Mouse (Mus musculus): ENCODE results near the gene Rad51.

The Rad51 gene

DNA sequence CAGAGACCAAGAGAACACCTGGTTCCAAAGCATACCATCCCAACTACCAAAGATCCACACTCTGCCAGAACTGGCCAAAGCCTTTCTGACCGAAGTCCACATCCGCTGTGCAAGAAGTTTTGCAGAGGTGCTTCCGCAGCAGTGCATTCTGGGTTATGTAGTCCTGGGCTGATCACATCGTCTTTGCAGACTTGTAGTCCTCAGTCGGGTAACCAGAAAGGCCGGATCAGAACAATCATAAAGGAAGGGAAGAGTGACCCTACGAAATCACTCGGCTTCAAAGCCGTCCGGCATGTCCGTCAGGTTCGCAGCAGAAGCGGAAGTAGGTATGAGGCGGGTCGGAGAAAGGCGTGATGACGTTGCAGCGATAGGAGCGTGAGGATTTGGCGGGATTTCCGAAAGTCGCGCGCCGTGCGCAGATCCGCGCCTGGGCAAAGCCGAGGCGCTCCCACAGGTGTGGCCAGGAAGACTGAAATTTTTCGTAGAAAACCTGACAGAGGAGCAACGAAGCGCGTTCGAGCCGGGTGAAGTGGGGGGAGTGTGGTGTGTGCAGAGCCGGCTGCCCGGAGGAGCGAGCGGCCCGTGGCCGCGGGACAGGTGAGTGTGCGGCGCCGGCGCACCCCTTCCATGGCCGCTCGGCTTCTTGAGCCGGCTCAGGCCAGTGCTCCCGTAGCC is at the start of gene Rad51:
Gene Rad51 (plus strand): TSS at position 356 of the 675 bp plus-strand sequence.
- DNase-seq (ENCODE audit: low read depth) = peak; percentile 92

DNA sequence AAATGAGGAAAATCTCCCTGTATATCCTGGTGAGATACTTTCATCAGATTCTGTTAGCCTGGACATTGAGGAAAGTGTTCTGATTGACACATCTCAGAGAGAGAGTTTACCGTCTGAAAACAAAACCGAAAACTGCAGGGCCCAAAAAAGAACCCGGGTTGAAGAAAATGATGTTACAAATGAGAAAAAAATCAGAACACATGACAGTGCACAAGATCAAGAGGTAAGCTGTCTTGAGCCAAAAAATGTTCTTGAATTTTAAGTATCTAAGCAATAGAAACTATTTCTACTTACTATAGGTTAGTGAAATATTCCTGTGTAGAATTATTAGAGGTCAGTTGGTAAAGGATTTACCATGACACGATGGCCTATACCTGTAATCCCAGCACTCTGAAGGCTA is 40.2 kb upstream of the Rad51 start:
- DNase-seq (ENCODE audit: low read depth) = no peak

DNA sequence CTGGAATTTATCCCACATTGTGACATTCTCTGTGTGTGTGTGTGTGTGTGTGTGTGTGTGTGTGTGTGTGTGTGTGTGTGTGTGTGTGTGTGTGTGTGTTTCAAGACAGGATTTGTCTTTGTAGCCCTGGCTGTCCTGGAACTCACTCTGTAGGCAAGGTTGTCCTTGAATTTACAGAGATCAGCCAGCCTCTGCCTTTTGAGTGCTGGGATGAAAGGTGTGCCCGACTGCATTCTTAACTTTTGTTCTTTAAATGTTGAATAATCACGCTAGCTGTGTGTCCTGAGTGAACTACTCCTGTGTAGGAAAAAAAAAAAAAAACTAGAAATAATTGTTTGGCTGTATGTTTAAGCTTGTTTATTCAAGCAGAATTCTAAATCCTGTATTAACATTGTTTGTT is 26.4 kb upstream of the Rad51 start:
- DNase-seq (ENCODE audit: low read depth) = no peak

DNA sequence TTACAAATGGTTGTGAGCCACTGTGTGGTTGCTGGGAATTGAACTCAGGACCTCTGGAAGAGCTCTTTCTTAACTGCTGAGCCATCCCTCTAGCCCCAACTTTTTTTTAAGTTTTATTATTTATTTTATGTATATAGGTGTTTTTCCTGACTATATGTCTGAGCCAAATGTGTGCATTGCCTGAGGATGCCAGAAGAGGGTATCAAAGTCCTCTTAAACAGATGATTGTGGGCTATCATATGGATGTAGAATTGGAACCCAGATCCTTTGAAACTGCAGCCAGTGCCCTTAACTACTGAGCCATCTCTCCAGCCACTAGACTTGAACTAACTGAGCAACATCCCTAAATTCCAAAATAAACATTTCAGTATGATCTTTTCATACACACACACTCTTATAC is 11.0 kb upstream of the Rad51 start:
- no peak for DNase-seq (ENCODE audit: low read depth)

DNA sequence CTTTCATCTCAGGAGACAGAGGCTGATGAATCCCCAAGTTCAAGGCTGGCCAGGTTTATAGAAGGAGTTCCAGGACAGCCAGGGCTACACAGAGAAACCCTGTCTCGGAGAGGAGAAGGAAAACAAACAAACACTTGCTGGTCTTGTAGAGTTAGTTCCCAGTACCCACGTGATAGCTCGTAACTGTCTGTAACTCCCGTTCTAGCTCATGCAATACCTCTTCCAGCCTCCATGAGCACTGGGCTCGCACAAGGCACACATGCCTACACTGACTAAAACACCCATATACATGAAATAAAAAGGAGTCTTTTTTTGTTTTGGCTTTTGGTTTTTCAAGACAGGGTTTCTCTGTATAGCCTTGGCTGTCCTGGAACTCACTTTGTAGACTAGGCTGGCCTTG is 6.0 kb upstream of the Rad51 start:
- no peak for DNase-seq (ENCODE audit: low read depth)

DNA sequence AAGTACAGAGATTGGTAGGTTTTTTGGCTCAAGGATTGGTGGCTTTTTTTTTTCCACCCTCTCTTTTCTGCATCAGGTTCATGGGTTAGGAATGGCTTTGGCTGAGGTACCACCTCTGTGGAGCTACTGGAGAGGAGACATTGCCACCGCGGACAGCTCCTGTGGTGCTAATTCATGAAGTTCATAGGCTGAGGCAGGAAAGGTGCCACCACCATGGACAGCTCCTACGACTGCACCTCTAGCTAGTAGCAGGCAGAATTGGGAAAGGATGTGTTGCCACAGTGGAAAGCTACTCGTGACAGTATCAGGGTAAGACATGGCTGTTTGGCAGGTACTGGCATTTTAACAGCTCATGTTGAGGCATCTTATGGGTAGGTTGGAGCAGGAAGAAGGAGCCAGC is 4.0 kb upstream of the Rad51 start:
- peak; percentile 72 for DNase-seq (ENCODE audit: low read depth)

DNA sequence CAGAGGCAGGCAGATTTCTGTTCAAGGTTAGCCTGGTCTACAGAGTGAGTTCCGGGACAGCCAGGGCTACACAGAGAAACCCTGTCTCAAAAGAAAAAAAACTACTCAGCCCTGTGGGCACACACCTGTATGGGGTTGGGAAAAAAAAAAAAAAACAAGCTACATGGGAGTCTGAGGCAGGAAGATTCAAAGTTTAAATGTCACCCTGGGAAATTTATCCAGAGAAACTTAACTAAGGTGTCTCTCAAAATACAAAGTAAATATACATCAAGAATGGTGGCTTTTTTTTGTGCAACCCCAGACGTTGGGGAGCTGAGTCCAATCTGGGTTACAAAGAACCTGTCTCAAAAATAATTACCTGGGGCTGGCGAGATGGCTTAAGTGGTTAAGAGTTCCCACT is 1.5 kb upstream of the Rad51 start:
- no peak for DNase-seq (ENCODE audit: low read depth)

DNA sequence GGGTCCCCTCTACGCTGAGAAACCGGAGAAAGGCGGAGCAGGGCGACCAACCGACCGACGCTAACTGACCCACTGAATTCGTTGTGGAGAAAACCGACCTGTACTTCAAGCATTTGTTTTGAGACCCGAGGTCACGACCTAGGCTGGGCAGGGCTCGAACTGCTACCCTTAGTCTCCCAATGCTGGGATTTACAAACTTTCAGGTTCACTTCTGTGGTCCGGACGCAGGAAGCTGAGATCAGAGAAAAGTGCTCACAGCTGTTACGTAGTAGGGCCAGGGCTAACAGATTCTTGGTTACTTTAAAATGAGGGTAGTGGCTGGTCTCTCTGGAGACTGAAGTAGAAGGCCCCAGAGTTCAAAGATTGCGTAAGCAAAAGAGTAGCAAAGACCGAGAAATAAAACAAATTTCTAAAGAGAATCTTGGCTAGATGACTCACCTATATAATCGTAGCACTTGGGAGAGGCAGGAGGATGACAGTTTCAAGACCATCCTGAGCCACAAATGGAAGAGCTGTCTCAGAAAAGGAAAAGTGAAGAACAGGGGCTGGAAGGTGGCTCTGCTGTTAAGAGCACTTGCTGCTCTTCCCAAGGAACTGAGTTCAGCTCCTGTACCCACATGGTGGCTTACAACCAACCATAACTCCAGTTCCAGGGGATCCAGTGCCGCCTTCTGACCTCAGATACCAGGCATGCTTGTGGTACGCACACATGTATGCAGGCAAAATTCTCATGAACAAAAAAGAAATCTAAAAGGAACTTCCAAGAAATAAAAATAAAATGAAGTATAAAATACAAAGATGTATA is 730 bp downstream of the Rad51 start:
- DNase-seq (ENCODE audit: low read depth) = peak; percentile 33

DNA sequence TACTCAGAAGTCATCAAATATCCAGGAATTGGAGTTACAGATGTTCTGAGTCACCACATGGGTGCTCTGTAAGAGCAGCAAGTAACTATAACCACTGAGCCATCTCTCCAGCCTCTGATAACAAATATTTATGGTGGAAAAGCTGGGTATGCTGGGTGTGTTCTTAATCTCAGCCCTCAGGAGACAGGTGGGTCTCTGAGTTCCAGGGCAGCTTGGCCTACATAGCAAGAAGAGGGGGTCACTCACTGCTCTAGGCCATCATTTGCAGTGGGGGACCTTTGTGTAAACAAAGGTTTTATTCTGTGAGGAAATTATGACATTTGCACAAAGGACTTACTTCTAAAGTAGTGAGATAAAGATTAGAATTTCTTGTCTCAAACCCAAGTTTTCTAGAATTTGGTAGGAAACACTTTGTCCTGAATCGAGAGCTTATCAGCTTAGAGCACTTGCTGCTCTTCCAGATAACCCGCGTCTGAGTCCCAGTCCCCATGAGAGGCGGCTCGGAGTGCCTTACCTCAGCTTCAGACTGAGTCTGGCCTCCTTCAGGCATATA is 23.8 kb downstream of the Rad51 start:
- peak; percentile 81 for DNase-seq (ENCODE audit: low read depth)

DNA sequence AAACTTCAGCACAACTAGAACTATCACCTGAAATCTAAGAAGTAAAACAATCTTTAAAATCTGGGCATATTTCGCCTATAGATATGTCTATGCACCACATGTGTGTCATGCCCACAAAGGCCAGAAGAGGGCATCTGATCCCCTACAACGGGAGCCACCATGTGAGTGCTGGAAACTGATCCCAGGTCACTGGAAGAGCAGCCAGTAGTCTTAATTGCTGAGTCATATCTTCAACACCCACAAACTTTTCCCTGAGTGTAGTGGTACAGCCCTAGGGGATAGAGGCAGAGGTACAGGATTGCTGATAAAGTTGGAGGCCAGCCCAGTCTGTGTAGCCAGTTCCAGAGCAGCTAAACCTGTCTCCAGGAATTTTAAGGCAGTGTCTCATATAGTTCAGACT is 32.6 kb downstream of the Rad51 start:
- no peak for DNase-seq (ENCODE audit: low read depth)

DNA sequence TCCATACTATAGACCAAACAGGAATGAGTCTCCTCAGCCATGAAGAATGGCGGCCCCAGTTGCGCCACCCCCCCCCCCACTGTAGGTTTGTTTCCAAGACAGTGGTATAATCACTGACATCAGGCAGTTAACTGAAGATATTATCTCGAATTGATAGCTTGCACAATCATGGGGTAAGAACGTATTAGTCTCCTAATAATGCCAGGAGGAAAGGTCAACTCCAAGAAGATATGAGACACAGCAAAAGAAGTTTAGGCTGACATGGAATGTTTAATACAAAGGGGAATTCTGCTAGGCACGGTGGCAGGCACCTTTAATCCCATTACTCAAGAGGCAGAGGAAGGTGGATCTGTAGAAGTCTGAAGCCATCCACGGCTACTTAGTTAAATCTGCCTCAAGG is 33.8 kb downstream of the Rad51 start:
- no peak for DNase-seq (ENCODE audit: low read depth)

DNA sequence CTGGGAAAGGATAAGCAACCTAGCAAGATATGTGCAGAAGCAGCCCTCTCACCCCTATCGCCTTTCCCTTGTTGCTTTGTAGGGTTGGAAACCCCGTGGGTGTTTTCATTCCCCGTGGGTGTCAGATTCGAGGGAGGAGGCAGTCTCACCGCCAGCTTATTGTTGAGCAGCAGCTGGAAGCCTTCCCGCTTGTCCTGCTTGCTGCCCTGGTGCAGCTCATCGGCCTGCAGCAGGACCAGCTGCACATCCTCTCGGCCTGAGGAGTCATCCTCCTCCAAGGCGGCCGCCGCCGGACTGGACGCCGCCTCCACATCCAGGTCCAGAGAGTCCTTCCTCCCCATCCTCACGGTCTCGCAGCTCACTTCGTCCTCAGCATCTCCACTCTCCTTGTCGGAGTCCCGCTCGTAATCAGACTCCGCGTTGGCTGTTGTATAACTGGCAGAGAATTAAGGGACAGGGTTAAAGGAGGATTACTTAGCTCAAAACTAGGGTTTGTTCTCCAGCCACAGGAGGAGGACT is 34.6 kb downstream of the Rad51 start:
- no peak for DNase-seq (ENCODE audit: low read depth)

DNA sequence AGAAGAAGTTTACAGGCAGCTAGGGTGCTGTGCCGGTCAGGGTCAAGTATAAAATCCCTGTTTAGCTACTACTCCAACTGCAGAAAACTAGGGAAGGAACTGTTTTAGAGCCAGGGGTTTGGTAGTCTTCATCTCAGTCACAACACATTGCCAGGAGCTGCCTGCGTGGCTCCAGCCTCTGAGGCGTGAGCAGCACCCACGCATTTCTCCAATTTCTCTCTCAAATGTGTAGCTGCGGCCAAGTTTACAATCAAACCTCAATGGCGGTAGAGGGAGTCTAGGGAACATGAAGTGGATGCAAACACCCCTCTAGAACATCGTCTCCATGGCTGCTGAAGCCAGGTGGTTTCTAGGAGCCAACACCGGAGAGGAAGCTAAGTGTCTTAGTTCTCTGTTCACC is 35.2 kb downstream of the Rad51 start:
- DNase-seq (ENCODE audit: low read depth) = no peak

DNA sequence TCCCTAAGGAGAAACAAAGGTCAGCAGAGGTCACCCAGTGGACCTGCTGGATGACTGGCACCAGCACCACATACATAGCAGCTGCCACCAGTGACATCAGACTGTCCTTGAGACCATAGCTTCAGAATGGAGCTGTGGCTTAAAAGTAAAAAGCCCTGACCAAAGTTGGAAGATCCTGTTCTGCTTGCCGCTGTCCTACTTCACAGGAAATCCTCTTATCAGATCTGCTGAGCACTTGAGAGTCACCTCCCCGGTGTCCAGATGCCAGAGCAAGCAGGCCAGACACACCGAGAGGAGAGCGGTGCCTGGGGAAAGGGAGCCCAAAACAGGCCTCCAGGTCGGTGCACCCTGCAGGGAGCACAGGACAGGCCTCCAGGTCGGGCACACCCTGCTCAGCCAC is 39.7 kb downstream of the Rad51 start:
- no peak for DNase-seq (ENCODE audit: low read depth)

DNA sequence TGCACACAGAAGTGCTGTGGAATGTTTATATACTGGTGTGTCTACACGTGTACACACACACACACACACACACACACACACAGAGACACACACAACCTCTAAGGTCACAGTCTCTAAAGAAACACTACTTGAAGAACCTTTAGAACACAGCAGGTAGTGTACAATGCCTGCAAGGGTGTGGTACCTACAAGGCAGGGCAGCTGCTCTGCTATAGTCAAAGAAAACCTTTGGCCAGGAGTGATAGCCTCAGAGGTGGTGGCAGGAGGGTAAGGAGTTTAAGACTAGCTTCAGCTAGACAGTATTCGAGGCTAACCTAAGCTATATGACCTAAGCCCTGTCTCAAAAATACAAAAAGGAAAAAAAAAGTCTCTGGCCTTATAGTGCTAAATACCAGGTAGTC is 42.1 kb downstream of the Rad51 start:
- DNase-seq (ENCODE audit: low read depth) = no peak

DNA sequence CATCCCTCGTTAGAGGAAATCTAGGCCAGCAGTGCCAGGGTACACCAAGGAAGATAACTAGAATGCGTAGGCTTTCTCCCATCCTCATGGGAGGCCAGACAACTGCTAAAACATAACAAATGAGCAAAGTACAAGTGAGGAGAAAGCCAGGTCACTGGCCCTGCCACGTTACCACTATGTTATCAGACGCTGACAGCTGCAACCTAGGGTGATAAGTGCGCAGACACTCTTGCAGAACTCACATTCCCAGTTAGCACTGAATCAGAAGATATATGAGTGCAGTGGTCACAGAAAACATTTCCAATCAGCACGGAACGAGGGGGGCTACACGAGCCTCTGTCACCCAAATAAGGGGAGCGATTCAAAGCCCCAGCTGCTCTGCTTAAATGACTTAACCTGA is 42.8 kb downstream of the Rad51 start:
- peak; percentile 89 for DNase-seq (ENCODE audit: low read depth)

DNA sequence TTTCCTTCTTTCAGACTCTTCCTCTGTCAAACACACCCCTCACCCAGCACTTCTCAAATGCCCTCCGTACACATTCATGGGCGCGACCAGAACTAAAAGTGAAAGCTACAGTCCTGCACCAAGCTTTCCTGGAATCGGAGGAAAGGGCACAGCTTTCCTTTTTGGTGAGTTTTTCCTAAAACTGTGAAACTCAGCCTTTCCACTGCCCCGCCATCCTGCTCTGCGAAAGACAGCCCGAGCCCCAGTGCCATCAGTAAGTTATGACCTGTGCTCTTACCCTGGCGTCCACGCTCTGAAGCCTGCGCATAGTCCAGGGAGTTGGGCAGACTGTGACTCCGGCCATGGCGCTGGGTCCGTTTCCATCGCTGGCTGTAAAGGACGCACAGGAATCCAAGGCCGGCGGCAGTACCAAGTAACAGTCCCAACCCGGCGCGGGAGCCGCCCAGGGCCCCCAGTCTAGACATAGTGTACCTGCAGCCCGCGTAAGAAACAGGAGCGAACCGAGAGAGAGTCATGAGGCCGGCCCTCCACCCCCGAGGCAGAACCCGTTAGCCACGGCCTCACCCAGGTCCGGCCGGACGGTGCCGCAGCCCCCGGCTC is 43.6 kb downstream of the Rad51 start:
- DNase-seq (ENCODE audit: low read depth) = no peak

DNA sequence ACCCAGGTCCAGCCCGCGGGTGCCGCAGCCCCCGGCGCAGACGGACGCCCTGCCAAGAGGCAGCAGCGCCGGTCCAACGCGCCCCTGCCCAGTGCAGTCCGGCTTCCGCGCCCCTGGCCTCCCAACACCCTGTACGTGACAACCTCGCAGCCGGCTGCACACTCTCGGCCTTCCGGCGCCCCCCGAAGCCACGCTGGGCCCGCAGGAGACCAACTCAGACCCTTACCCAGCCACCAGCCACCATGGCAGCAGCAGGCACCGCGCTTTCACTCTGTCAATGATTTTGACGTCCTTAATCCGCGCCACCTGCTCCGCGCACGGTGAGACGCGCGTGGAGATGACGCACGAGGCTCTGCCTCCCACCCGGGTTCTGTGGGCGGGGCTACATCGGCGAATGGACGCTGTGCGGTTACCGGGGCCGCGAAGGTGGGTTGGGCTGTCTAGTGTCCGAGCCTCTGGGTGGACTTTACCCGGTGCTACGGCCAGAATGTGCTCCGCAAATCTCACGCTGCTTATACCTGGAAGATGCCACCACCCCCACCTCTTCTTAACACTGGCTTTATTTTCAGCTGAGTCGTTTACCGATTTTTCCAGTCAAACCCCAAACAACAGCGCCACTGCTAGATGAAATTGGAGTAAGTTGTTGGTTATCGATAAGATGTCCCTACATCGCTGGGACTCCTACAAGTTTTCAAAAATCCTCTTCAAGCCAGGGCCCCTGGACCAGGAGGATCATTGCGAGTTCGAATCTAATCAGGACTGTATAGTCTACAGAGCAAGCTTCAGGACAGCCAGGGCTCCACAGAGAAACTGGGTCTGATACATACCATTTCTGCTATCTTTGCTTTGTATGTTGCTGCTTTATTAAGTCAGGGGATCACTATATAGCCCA is 44.3 kb downstream of the Rad51 start, which contains the start of gene Rmdn3:
Gene Rmdn3 (minus strand): TSS at position 354 of the 892 bp plus-strand sequence.
- peak; percentile 94 for DNase-seq (ENCODE audit: low read depth)

DNA sequence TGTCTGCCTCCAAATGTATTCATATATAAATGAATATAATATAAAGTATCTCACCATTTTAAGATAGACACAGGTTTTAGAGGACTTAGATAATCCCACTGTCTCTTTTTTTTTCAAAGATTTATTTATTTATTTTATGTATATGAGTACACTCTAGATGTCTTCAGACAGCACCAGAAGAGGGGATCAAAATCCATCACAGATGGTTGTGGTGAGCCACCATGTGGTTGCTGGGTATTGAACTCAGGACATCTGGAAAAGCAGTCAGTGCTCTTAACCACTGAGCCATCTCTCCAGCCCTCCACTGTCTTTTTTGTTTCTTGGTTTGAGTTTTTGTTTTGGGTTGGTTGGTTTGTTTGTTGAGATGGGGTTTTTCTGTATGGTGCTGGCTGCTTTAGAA is 45.2 kb downstream of the Rad51 start:
- no peak for DNase-seq (ENCODE audit: low read depth)

DNA sequence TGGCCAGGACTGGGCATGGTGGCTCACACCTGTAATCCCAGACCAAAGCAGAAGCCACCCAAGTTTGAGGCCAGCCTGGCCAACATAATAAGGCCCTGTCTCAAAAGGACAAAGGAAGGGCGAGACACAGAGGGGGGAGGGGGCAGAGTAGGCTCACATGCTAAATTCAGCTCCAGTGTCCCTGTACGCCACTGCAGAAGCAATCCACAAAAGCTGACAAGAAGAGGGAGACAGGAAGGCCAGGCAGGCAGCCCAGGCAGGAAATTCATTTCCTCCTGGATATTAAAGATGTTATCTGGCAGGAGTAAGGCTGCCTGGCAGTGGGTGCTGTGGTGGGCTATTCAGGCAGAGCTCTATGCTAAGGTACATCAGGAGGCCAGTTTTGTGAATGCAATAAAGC is 48.7 kb downstream of the Rad51 start:
- DNase-seq (ENCODE audit: low read depth) = no peak

DNA sequence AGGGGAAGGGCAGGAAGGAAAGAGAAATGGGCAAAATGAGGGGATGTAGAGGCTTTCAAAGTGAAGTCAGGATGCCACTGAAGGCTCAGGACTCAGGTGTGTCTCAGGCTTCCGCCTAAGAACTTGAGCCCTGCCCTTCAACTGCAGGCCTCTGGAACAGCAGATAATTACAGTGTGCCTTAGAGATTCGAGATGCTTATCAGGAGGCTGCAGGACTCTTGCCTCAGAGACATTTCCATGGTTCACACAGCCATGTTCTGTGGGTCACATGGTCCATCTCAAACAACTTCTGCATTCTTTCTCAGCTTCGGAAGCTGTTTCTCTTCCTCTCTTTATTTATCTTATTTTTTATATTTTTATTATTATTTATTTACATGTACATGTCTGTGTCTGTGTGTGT is 50.5 kb downstream of the Rad51 start:
- peak; percentile 64 for DNase-seq (ENCODE audit: low read depth)

DNA sequence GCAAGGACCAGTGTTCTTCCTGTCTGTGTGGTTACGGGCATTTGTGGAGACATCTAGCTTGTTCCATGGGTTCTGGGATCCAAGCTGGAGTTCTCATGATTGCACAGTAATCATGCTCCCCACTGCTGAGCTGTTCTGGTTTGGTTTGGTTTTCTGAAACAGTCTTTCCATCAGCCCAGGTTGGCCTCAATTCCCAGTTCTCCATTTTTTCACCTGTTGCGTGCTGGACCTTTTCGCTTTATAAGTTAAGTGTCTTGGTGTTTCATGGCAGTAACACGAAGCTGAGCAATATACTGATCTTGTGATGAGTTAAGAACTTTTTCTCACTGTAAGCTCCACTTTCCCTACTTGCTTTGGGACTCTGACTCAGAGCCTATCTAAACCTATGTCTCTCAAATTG is 51.4 kb downstream of the Rad51 start:
- no peak for DNase-seq (ENCODE audit: low read depth)
